Mouse (Mus musculus) C2C12 (cell line): ENCODE results near the gene Mbd4. TPM values are rescaled to one million over a fixed set of nuclear protein-coding genes. Genes with fewer than 3 reads are reported as not detected.

ENCODE experiments used
- H3K27me3 ChIP-seq: one replicate; pipeline ENCODE4 v1.6.1; 2011; ENCODE audit not compliant: control insufficient read depth, insufficient read depth, insufficient read length
- H3K36me3 ChIP-seq: one replicate; pipeline ENCODE4 v1.6.1; 2011; ENCODE audit not compliant: control insufficient read depth, insufficient read depth
- H3K4me3 ChIP-seq: one replicate; pipeline ENCODE4 v1.5.1; 2011; ENCODE audit warnings: mild to moderate bottlenecking, control low read depth; ENCODE audit not compliant: poor library complexity, insufficient read depth, severe bottlenecking
- H3K79me2 ChIP-seq: one replicate; pipeline ENCODE4 v1.6.1; 2011; ENCODE audit not compliant: control insufficient read depth, insufficient read depth
- H3K79me3 ChIP-seq: one replicate; pipeline ENCODE4 v1.6.1; 2011; ENCODE audit warnings: low read depth, control low read depth
- H3ac ChIP-seq: one replicate; pipeline ENCODE3; 2011; ENCODE audit warnings: low read depth; ENCODE audit not compliant: control insufficient read depth, insufficient read length
- CEBPB ChIP-seq: IDR thresholded peaks from one replicate; pipeline ENCODE4 v1.6.1; 2011; ENCODE audit warnings: low read depth, mild to moderate bottlenecking, control low read depth, moderate library complexity
- CTCF ChIP-seq: IDR thresholded peaks from one replicate; pipeline ENCODE4 v1.5.1; 2011; ENCODE audit not compliant: control insufficient read depth, insufficient read depth, insufficient read length
- FOSL1 ChIP-seq: IDR thresholded peaks from one replicate; pipeline ENCODE4 v1.8.0; 2011; ENCODE audit warnings: mild to moderate bottlenecking, low read length; ENCODE audit not compliant: poor library complexity, insufficient read depth, severe bottlenecking
- MAX ChIP-seq: IDR thresholded peaks from one replicate; pipeline ENCODE4 v1.6.1; 2011; ENCODE audit warnings: mild to moderate bottlenecking, control low read depth
- MYOD1 ChIP-seq: IDR thresholded peaks from one replicate; pipeline ENCODE4 v1.6.1; 2011; ENCODE audit warnings: low read depth; ENCODE audit not compliant: control insufficient read depth, insufficient read length
- MYOG ChIP-seq: IDR thresholded peaks from one replicate; pipeline ENCODE4 v1.6.1; 2011; ENCODE audit not compliant: control insufficient read depth, insufficient read length; ENCODE audit errors: extremely low read depth
- USF1 ChIP-seq: IDR thresholded peaks from one replicate; pipeline ENCODE4 v1.6.1; 2011; ENCODE audit warnings: low read depth, mild to moderate bottlenecking, control low read depth, moderate library complexity
- long read RNA-seq, 2 experiments: library from polyadenylated mRNA; unstranded; transcript quantifications; one replicate each; pipeline ENCODE4 v2.0.0; 2019 to 2020
- polyA plus RNA-seq: library from polyadenylated mRNA; unstranded; fragments of >200 nt; fragmentation: generic; extraction: Trizol; gene quantifications from one replicate; pipeline ENCODE4 v1.2.1, GENCODE M21; 2012; ENCODE audit warnings: missing spikeins

Gene Mbd4
- 1.4 TPM for polyA plus RNA-seq
- long read RNA-seq, experiment 1, partial matches to known transcripts: 1 of 3 reads
- long read RNA-seq, experiment 1, other reads (novel, unspliced or antisense): 1 of 3 reads
- long read RNA-seq, experiment 2, partial matches to known transcripts: 1 of 4 reads
- long read RNA-seq, experiment 2, other reads (novel, unspliced or antisense): 1 of 4 reads

DNA sequence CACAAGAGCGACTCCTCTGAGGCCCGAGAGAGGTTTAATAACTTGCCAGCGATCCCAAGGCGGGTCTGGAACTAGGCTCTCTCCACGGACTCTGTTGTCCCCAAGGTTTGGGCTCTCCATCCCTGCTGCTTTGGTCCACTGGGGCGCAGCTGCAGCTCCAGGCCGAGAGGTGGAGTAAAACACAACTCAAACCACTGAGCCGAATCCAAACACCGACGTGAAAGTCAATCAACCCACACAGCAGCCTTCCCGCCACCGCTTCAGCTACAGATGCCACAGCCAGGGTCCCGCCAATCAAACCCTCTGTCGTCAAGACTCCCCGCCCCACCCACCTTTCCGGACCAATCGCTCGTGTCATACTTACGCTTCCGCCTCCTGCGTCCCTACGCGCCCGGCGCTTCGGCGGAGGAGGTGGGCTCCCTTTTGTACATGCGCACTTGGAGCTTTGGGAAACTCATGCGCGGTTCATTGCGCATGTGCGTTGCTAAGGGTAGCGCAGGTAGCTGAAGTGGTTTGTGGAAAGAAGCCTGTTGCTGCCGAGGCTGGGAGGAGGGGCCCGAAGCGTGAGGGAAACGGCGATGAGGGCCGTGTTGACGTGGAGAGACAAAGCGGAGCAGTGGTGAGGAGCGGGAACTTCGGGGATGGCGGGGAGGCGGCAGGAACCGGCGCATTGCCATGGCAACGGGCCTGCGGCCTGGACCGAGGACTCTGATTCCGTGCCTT, at the start of gene Mbd4, which contains the start of gene Ift122:
Gene Mbd4 (minus strand): TSS at position 281 of the 723 bp plus-strand sequence.
Gene Ift122 (plus strand): TSS at position 380 of the 723 bp plus-strand sequence.
- peak within 1 kb of the TSS; percentile 90 for H3ac ChIP-seq
- H3K79me2 ChIP-seq: peaks cover 12% of the 10 kb centered on the region
- H3K36me3 ChIP-seq: peaks cover 8% of the 10 kb centered on the region
- peak within 1 kb of the TSS; percentile 63 for H3K4me3 ChIP-seq
- no peaks in the 10 kb centered on the region for H3K79me3 ChIP-seq
- no peaks in the 10 kb centered on the region for H3K27me3 ChIP-seq
- no peak for TF ChIP-seq CTCF
- no peak for TF ChIP-seq MYOD1
- no peak for TF ChIP-seq MAX
- TF ChIP-seq MYOG: no peak
- no peak for TF ChIP-seq USF1
- no peak for TF ChIP-seq FOSL1
- no peak for TF ChIP-seq CEBPB

DNA sequence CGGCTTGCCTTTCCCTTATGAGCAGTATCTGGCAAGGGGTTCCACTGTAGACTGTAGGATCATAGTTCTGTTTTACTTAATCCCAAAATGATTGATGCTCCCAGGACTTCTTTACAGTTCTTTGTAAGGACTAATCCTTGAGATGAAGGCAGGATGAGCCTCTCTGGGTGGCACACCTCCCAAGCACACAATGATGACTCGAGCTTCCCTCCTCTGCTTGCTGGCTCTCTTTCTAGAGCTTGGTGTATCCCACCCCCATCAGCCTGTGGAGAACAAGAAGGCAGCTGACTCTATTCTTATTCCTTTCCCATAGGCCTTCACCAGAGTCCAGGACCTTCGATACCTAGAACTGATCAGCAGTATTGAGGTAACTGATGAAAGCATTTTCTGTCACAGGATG, 49.4 kb upstream of the Mbd4 start:
- no peak for TF ChIP-seq MYOG
- no peak for TF ChIP-seq USF1
- no peak for TF ChIP-seq MAX
- no peak for TF ChIP-seq MYOD1
- no peak for TF ChIP-seq FOSL1
- no peak for TF ChIP-seq CEBPB
- TF ChIP-seq CTCF: no peak
- Histone ChIP-seq H3K36me3 (no peaks in the 10 kb centered on the region), H3K4me3 (no peak overlapping the region)

DNA sequence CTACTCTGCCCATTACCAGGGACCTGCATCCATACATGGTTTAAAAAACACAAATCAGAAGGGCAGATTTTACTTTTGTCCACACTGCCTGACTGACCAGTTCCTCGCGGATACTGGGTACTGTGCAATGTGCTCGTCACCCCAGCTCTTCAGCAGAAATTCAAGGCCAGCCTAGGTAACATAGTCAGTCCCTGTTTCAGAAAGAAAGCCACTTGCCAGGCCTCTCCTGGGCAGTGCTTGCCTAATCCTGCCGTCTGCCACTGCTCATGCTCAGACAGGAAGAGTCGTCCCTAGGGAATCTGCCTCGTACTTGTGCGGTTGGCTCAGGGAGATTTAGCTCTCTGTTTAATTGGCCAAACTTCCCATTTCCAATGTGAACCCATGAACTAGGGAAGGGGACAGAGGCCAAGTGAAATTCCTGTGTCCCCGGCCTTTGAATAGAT, 48.3 kb upstream of the Mbd4 start:
- H3K36me3 ChIP-seq: no peaks in the 10 kb centered on the region
- no peak overlapping the region for H3ac ChIP-seq
- TF ChIP-seq MYOD1 (no peak), CTCF (no peak), FOSL1 (no peak), CEBPB (peak; percentile 66)
- H3K79me3 ChIP-seq: no peaks in the 10 kb centered on the region
- no peak overlapping the region for H3K4me3 ChIP-seq
- H3K27me3 ChIP-seq: no peaks in the 10 kb centered on the region
- no peaks in the 10 kb centered on the region for H3K79me2 ChIP-seq

More for the DNA sequence above, 49.4 kb upstream of the Mbd4 start:
- Histone ChIP-seq H3K27me3 (no peaks in the 10 kb centered on the region), H3ac (no peak overlapping the region), H3K79me2 (no peaks in the 10 kb centered on the region), H3K79me3 (no peaks in the 10 kb centered on the region)

DNA sequence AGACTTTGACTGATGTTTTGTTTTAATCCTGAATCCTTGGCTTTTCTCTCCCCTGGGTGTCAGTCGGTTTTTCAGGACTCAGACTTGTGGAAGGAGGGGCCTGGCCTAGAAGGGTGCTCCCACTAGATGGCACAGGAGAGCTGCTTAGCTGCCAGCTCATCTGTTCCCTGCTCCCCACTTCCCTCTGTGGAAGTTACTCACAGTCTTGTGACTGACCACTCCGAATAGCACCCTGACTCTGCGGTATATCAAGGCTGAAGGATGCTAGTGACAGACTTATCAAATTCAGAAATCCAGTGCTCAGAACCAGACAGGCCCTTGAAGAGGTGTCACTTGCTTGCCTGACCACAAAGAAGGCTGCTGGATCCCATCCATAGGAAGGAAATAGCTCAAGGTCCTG, 47.9 kb upstream of the Mbd4 start:
- H3K36me3 ChIP-seq: no peaks in the 10 kb centered on the region
- TF ChIP-seq FOSL1 (no peak), CTCF (peak; percentile 81), MYOD1 (peak; percentile 7)
- H3K4me3 ChIP-seq: no peak overlapping the region
- no peaks in the 10 kb centered on the region for H3K27me3 ChIP-seq
- H3K79me2 ChIP-seq: no peaks in the 10 kb centered on the region
- no peaks in the 10 kb centered on the region for H3K79me3 ChIP-seq
- H3ac ChIP-seq: no peak overlapping the region

DNA sequence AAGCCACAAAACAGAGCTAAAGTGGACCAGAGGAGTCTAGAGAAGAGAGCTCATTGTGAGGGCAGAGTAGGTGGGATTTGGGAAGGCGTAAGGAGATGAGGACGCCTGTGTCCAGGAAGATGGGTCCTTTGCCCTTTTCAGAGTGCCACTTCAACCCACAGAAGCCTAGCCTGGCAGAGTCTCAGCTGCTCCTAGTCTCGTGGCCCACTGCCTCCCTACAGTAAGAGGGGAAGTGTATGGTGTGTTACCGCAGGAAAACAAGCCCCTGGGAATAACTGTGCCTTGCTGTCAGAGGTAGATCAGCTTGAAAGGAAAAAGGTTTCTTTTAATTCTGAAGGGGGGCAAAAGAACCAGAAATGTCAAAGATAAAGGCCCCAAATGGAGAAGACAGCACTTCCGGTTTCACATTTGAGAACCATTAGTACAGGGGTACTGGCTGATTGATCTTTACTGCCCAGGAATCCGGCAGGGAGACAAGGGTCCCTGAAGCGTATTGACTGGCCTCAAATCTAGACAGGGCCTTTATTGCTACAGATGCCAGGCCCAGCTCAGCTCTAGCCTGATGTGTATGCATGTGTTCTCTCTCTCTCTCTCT, 44.9 kb upstream of the Mbd4 start:
- Histone ChIP-seq H3K79me3 (no peaks in the 10 kb centered on the region), H3ac (no peak overlapping the region), H3K36me3 (no peaks in the 10 kb centered on the region), H3K27me3 (no peaks in the 10 kb centered on the region), H3K4me3 (no peak overlapping the region), H3K79me2 (no peaks in the 10 kb centered on the region)
- TF ChIP-seq FOSL1 (no peak), CEBPB (no peak)
